Mouse (Mus musculus) embryonic facial prominence, embryonic 11.5 days (tissue): ENCODE data around the gene Prss57. TPM values are rescaled to one million over a fixed set of nuclear protein-coding genes. Genes with fewer than 3 reads are reported as not detected.

ENCODE experiments used
- ATAC-seq: fragments of 200-750 bp; cut with Nextera tagmentation; replicated peaks from 2 replicates; pipeline ENCODE4 v1.8.0; 2017; ENCODE audit warnings: low read depth; ENCODE audit not compliant: insufficient number of reproducible peaks, low FRiP score, low TSS enrichment
- DNase-seq: peaks from one replicate; pipeline ENCODE4 v3.0.0-alpha.2; 2015; ENCODE audit warnings: low spot score
- H3K27ac ChIP-seq: fragments of 300-500 bp; sonication (generic); replicated peaks from 2 replicates; pipeline ENCODE4 v1.5.1; 2014; ENCODE audit warnings: mild to moderate bottlenecking, low read depth, low read length, control low read depth
- H3K27me3 ChIP-seq: fragments of 300-500 bp; sonication (generic); 2 replicates; pipeline ENCODE4 v1.6.1; 2014; ENCODE audit warnings: mild to moderate bottlenecking, low read length, moderate library complexity, mixed read lengths; ENCODE audit not compliant: control insufficient read depth, insufficient read depth
- H3K36me3 ChIP-seq: fragments of 300-500 bp; sonication (generic); replicated peaks from 2 replicates; pipeline ENCODE4 v1.6.1; 2014; ENCODE audit warnings: low read depth, mild to moderate bottlenecking, low read length, moderate library complexity, mixed read lengths; ENCODE audit not compliant: control insufficient read depth, insufficient read depth
- H3K4me1 ChIP-seq: fragments of 300-500 bp; sonication (generic); 2 replicates; pipeline ENCODE4 v1.6.1; 2014; ENCODE audit warnings: low read length, mixed read lengths; ENCODE audit not compliant: control insufficient read depth, insufficient read depth
- H3K4me2 ChIP-seq: fragments of 300-500 bp; sonication (generic); 2 replicates; pipeline ENCODE4 v1.6.1; 2014; ENCODE audit warnings: low read depth, mild to moderate bottlenecking, control low read depth, low read length, moderate library complexity
- H3K4me3 ChIP-seq: fragments of 300-500 bp; sonication (generic); 2 replicates; pipeline ENCODE4 v1.5.1; 2014; ENCODE audit warnings: low read depth, low read length, control low read depth
- H3K9ac ChIP-seq: fragments of 300-500 bp; sonication (generic); replicated peaks from 2 replicates; pipeline ENCODE4 v1.6.1; 2014; ENCODE audit warnings: mild to moderate bottlenecking, control low read depth, low read length
- H3K9me3 ChIP-seq: fragments of 300-500 bp; sonication (generic); replicated peaks from 2 replicates; pipeline ENCODE4 v1.6.1; 2016; ENCODE audit warnings: mild to moderate bottlenecking, low read length, inconsistent platforms, mixed read lengths; ENCODE audit not compliant: control insufficient read depth
- WGBS: fragments of 180-500 bp; shearing (Covaris S2); extraction: QIAGEN DNeasy Blood & Tissue Kit; methylation state at CpG from one replicate; pipeline ENCODE4 v1.1.7; 2014; 5-methylcytosine and 5-hydroxymethylcytosine counted together
- polyA plus RNA-seq: library from polyadenylated mRNA; unstranded; fragments of >200 nt; fragmentation: Nextera tagmentation; extraction: Ambion mirVana; gene quantifications from 2 replicates; pipeline ENCODE4 v1.2.1, GENCODE M21; 2014

Gene Prss57
- polyA plus RNA-seq, 1 experiment from 2014 or later = not detected

- Histone ChIP-seq H3K27ac (no peak overlapping the region), H3K4me2 (no peak overlapping the region), H3K9ac (no peak overlapping the region), H3K4me3 (no peak overlapping the region), H3K36me3 (peaks cover 30% of the 10 kb centered on the region), H3K4me1 (peaks cover 4% of the 10 kb centered on the region), H3K27me3 (no peaks in the 10 kb centered on the region), H3K9me3 (peaks cover 4% of the 10 kb centered on the region)
- 92% methylated on average over 15 of the region's 15 CpGs for WGBS
- DNase-seq = no peak
- no peak for ATAC-seq
Observed at GRCm38 (mm10) chr10:79743650-79744365, 47.0 kb downstream of the Prss57 start.

- Histone ChIP-seq H3K27ac (no peak overlapping the region), H3K9ac (no peak overlapping the region), H3K27me3 (no peaks in the 10 kb centered on the region), H3K4me1 (peaks cover 4% of the 10 kb centered on the region), H3K4me2 (no peak overlapping the region), H3K9me3 (peaks cover 9% of the 10 kb centered on the region), H3K36me3 (peaks cover 37% of the 10 kb centered on the region), H3K4me3 (no peak overlapping the region)
- DNase-seq = no peak
- no peak for ATAC-seq
- WGBS = 91% methylated on average over 11 of the region's 11 CpGs
Observed at GRCm38 (mm10) chr10:79743161-79743560, 47.6 kb downstream of the Prss57 start.

- 69% methylated on average over 11 of the region's 11 CpGs for WGBS
- Histone ChIP-seq H3K9me3 (peaks cover 9% of the 10 kb centered on the region), H3K4me1 (peaks cover 4% of the 10 kb centered on the region), H3K4me2 (no peak overlapping the region), H3K36me3 (peaks cover 55% of the 10 kb centered on the region), H3K27me3 (no peaks in the 10 kb centered on the region; the same call in 1 of the 2 replicates), H3K4me3 (no peak overlapping the region), H3K27ac (no peak overlapping the region), H3K9ac (no peak overlapping the region)
- no peak for ATAC-seq
- no peak for DNase-seq
Observed at GRCm38 (mm10) chr10:79740863-79741262, 49.9 kb downstream of the Prss57 start.

GRCm38 (mm10) chr10:79739234-79739633, 51.5 kb downstream of the Prss57 start:
- Histone ChIP-seq H3K4me1 (no peaks in the 10 kb centered on the region), H3K9me3 (peaks cover 9% of the 10 kb centered on the region), H3K36me3 (peaks cover 55% of the 10 kb centered on the region), H3K4me3 (no peak overlapping the region), H3K4me2 (no peak overlapping the region), H3K27me3 (peaks cover 5% of the 10 kb centered on the region; the same call in 1 of the 2 replicates), H3K9ac (no peak overlapping the region), H3K27ac (no peak overlapping the region)
- WGBS = 97% methylated on average over 28 of the region's 28 CpGs
- no peak for DNase-seq
- ATAC-seq = no peak

- no peak overlapping the region for H3K27ac ChIP-seq
- no peak for ATAC-seq
- no peak overlapping the region for H3K4me3 ChIP-seq
- H3K27me3 ChIP-seq = peaks cover 5% of the 10 kb centered on the region; the same call in 1 of the 2 replicates
- H3K4me2 ChIP-seq = no peak overlapping the region
- H3K4me1 ChIP-seq = no peaks in the 10 kb centered on the region
- no peak for DNase-seq
- WGBS = 88% methylated on average over 10 of the region's 10 CpGs
- no peak overlapping the region for H3K9ac ChIP-seq
- H3K36me3 ChIP-seq = peaks cover 55% of the 10 kb centered on the region
- peaks cover 9% of the 10 kb centered on the region for H3K9me3 ChIP-seq
Observed at GRCm38 (mm10) chr10:79738259-79738658, 52.5 kb downstream of the Prss57 start.

GRCm38 (mm10) chr10:79736706-79737105, 54.1 kb downstream of the Prss57 start:
- H3K9me3 ChIP-seq = peaks cover 9% of the 10 kb centered on the region

GRCm38 (mm10) chr10:79735361-79735760, 55.4 kb downstream of the Prss57 start:
- no peak overlapping the region for H3K27ac ChIP-seq
- peak overlapping the region; percentile 13; the same call in 1 of the 2 replicates for H3K4me2 ChIP-seq
- H3K9ac ChIP-seq = no peak overlapping the region
- H3K4me3 ChIP-seq = no peak overlapping the region
- peaks cover 5% of the 10 kb centered on the region; the same call in 1 of the 2 replicates for H3K27me3 ChIP-seq
- no peak for ATAC-seq
- H3K4me1 ChIP-seq = no peaks in the 10 kb centered on the region
- peaks cover 39% of the 10 kb centered on the region for H3K36me3 ChIP-seq
- peaks cover 9% of the 10 kb centered on the region for H3K9me3 ChIP-seq
- DNase-seq = no peak
- 17% methylated on average over 26 of the region's 52 CpGs for WGBS

More at GRCm38 (mm10) chr10:79736706-79737105, 54.1 kb downstream of the Prss57 start:
- Histone ChIP-seq H3K36me3 (peaks cover 50% of the 10 kb centered on the region), H3K27me3 (peaks cover 5% of the 10 kb centered on the region; the same call in 1 of the 2 replicates), H3K4me1 (no peaks in the 10 kb centered on the region), H3K9ac (no peak overlapping the region), H3K27ac (no peak overlapping the region), H3K4me2 (no peak overlapping the region), H3K4me3 (no peak overlapping the region)
- 94% methylated on average over 14 of the region's 14 CpGs for WGBS
- no peak for ATAC-seq
- DNase-seq = no peak

GRCm38 (mm10) chr10:79733847-79734246, 56.9 kb downstream of the Prss57 start:
- Histone ChIP-seq H3K27me3 (peaks cover 5% of the 10 kb centered on the region; the same call in 1 of the 2 replicates), H3K9ac (no peak overlapping the region), H3K4me2 (no peak overlapping the region), H3K4me1 (no peaks in the 10 kb centered on the region), H3K4me3 (no peak overlapping the region), H3K36me3 (peaks cover 25% of the 10 kb centered on the region), H3K9me3 (peaks cover 6% of the 10 kb centered on the region), H3K27ac (no peak overlapping the region)
- DNase-seq (no peak), ATAC-seq (no peak)
- WGBS = 96% methylated on average over 15 of the region's 15 CpGs
